Mouse (Mus musculus) cerebellum, adult 2 months (tissue): ENCODE measurements around the gene Dlg4. TPM values are rescaled to one million over a fixed set of nuclear protein-coding genes. Genes with fewer than 3 reads are reported as not detected.
A peak's percentile ranks its signal among the peaks of the same experiment; 100 is the strongest.

Experiments
- DNase-seq, 2 experiments: peaks; one replicate each; pipeline ENCODE4 v3.0.0; 2021
- H3K27ac ChIP-seq: fragments of 200-500 bp; 2 replicates; pipeline ENCODE4 v1.5.1; 2012; ENCODE audit warnings: low read length, control low read depth, inconsistent platforms; ENCODE audit not compliant: insufficient read depth
- H3K27me3 ChIP-seq: fragments of 200-500 bp; 2 replicates; pipeline ENCODE4 v1.6.1; 2012; ENCODE audit warnings: inconsistent platforms, mild to moderate bottlenecking, low read length, moderate library complexity; ENCODE audit not compliant: control insufficient read depth, insufficient read depth
- H3K4me1 ChIP-seq: fragments of 200-500 bp; 2 replicates; pipeline ENCODE4 v1.6.1; 2011; ENCODE audit warnings: low read length; ENCODE audit not compliant: control insufficient read depth, insufficient read depth
- H3K4me3 ChIP-seq: fragments of 200-500 bp; replicated peaks from 2 replicates; pipeline ENCODE3; 2011; ENCODE audit warnings: mild to moderate bottlenecking, low read depth, low read length, control low read depth; ENCODE audit not compliant: insufficient read depth
- CTCF ChIP-seq: fragments of 200-500 bp; IDR thresholded peaks from 2 replicates; pipeline ENCODE4 v1.5.1; 2011; ENCODE audit warnings: low read depth, mild to moderate bottlenecking, control low read depth, low read length, moderate library complexity, borderline replicate concordance; ENCODE audit not compliant: insufficient read depth
- POLR2A ChIP-seq: fragments of 200-500 bp; IDR thresholded peaks from 2 replicates; pipeline ENCODE4 v1.6.1; 2011; ENCODE audit warnings: low read length, control low read depth, borderline replicate concordance; ENCODE audit not compliant: insufficient read depth
- WGBS: fragments of 180-500 bp; shearing (Covaris S2); methylation state at CpG from one replicate; pipeline ENCODE4 v1.1.7; 2018; 5-methylcytosine and 5-hydroxymethylcytosine counted together
- polyA plus RNA-seq: library from polyadenylated mRNA; depleted of rRNA; stranded (reverse); fragments of >200 nt; gene quantifications from 2 replicates; pipeline ENCODE4 v1.2.3, GENCODE M21; 2012

Gene Dlg4
- polyA plus RNA-seq, 1 experiment, result 352 TPM

GRCm38 (mm10) chr11:70019495-70020021, 2.8 kb downstream of the Dlg4 start:
- peak overlapping the region; percentile 34; the same call in 1 of the 2 replicates for H3K27ac ChIP-seq
- peaks cover 13% of the 10 kb centered on the region for H3K4me1 ChIP-seq
- DNase-seq, result no peak
- peak overlapping the region; percentile 98 for H3K4me3 ChIP-seq
- WGBS, result 15% methylated on average over 2 of the region's 2 CpGs
- no peaks in the 10 kb centered on the region for H3K27me3 ChIP-seq
- no peak for TF ChIP-seq POLR2A

DNA sequence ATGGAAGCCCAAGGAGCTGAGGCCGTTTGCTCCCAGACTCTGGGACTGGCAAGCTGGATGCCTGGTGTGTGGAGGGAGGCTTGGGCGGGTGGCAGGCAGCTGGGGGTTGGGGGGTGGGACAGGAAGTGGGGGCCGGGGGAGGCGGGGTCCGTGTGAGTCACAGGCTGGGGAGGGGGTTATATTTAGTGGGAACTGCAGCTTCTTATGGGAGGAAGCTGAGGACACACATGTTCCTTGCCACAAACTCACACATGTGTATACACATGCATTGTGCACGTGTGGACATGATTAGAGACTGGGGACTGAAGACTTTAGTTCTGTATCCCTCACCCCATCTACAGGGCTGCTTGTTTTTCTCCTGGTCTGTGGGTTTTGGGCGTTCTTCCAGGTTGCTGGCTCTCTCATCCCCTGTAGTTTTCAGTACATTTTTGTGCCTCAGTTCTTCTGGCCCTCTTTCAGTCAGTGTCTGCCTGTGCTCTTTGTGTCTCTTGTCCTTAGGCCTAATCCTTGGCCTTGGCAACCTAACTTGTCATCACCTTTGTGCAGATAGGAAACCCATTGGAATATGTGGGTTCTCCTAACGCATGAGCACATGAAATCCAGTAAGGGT, 3.4 kb downstream of the Dlg4 start:
- no peak for TF ChIP-seq CTCF
- TF ChIP-seq POLR2A, result no peak
- Histone ChIP-seq H3K4me3 (peak overlapping the region; percentile 67), H3K4me1 (peaks cover 15% of the 10 kb centered on the region), H3K27me3 (no peaks in the 10 kb centered on the region), H3K27ac (no peak overlapping the region)
- peak in 1 of 2 experiments; percentile 40 for DNase-seq
- WGBS, result 6% methylated on average over 8 of the region's 8 CpGs

DNA sequence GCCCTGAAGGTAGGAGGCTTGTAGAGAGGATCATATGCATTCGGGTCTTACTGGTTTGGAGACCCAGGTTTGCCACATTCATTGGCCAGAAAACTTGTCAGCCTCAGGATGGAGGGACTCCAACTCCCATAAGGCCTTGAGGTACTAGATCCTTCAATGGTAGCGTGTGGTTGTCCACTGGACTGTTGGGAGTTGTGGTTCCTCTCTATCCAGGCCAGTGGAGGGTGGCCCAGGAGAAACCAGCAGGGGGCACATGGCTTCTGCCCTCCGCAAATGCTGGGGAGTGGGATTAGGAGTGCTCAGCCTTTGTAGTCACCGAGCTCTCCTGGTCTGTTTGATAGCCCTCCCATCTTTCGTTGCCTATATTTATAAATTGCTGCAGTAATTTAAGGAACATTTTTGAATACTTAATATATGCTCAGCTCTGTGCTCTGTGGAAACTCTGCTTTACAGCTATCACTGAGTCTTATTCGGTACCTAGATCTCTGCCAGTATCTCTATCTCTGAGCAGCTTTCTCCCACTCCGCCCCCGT, 4.1 kb downstream of the Dlg4 start:
- H3K27me3 ChIP-seq, result no peaks in the 10 kb centered on the region
- no peak overlapping the region for H3K27ac ChIP-seq
- peak overlapping the region; percentile 67 for H3K4me3 ChIP-seq
- WGBS, result 0% methylated on average over 8 of the region's 8 CpGs
- TF ChIP-seq CTCF, result 0 out of 2 replicates have a peak, but pooled peaks have one; percentile 21
- TF ChIP-seq POLR2A, result no peak
- peaks cover 15% of the 10 kb centered on the region for H3K4me1 ChIP-seq
- peak; percentile 77 to 86 for DNase-seq

DNA sequence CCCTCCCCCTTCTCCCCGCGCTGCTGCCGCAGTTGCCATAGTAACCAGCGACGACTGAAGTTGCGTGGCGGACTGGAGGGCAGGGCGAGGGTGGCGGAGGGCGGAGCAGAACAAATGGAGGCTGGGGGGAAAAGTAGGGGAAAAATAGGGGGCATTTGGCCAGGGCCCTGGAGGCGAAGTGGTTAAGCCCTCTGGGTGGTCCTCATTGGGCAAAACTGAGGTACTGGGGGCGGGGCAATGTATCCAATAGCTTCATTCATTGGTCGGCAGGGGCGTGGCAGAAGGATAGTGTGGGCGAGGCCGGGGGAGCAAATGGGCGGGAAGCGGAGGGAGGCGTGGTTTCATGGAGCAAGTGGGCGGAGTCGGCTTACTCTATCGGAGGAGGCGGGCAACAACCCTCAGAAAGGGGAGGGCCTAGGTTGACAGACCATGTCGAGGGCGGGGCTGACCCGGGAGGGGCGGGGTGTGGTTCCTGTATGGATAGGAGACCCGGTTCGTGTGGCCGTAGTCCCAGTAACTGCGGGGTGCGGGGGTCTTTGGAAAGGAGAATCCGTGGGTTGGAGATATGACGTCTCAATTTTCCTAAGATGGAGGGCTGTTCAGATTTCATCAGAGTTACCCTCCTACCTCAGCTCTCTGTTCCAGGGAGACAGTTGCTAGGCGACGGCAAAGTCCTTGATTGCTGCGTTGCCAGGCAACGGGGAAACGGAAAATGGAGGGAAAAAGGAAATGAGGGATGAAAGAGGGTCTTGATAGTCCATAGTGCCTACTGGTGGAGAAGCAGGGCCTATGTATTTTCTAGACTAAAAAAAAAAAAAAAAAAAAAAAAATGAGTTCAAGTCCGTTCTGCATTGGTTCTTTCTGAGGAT, 4.8 kb downstream of the Dlg4 start:
- peaks cover 15% of the 10 kb centered on the region for H3K4me1 ChIP-seq
- H3K27ac ChIP-seq, result no peak overlapping the region
- DNase-seq, result peak; percentile 95
- peak overlapping the region; percentile 67 for H3K4me3 ChIP-seq
- H3K27me3 ChIP-seq, result no peaks in the 10 kb centered on the region
- under 1% methylated on average over 40 of the region's 40 CpGs for WGBS
- TF ChIP-seq POLR2A (no peak), CTCF (no peak)

DNA sequence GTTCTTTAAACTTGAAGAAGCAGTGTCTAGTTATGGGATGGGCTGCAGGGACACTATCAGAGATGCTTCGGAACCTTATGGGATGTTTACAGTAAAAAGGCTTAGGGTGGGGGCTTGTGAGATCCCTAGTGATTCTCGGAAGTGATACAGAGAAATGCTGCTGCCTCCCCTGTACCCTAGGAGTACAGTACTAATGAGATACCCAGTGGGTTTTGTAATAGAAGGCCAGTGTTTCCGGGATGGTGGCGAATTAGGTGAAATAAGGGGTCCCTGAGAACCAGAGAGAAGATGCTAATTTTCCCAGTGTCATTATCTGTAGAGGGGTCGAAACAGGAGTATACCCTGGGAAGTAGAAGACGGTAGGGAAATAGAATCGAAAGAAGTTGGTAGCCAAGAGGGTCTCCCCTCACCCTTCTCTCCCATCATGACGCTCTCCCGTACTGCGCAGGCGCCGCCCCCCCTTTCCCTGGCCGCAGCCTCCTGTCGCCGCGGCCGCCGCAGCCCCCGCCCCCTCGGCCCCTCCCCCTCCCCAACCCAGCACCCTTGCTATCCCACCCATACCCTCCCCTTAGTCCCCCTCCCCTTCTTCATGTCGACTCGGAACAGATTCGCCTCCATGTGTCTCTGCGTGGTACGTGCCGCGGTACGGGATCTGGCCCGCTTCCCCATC, 6.9 kb downstream of the Dlg4 start:
- Histone ChIP-seq H3K4me1 (peaks cover 14% of the 10 kb centered on the region; the same call in 1 of the 2 replicates), H3K27ac (no peak overlapping the region), H3K27me3 (no peaks in the 10 kb centered on the region), H3K4me3 (peak overlapping the region; percentile 51)
- no peak for DNase-seq
- TF ChIP-seq POLR2A (no peak), CTCF (no peak)
- WGBS, result 7% methylated on average over 24 of the region's 29 CpGs

- no peak for DNase-seq
- peak overlapping the region; percentile 51 for H3K4me3 ChIP-seq
- H3K27ac ChIP-seq, result peak overlapping the region; percentile 25; the same call in 1 of the 2 replicates
- H3K27me3 ChIP-seq, result no peaks in the 10 kb centered on the region
- 11% methylated on average over 6 of the region's 6 CpGs for WGBS
- TF ChIP-seq CTCF (no peak), POLR2A (no peak)
- peaks cover 14% of the 10 kb centered on the region; the same call in 1 of the 2 replicates for H3K4me1 ChIP-seq
These were observed 7.4 kb downstream of the Dlg4 start for GRCm38 (mm10) chr11:70024151-70024514.

- Histone ChIP-seq H3K27me3 (no peaks in the 10 kb centered on the region), H3K27ac (peak overlapping the region; percentile 78), H3K4me1 (peaks cover 19% of the 10 kb centered on the region; the same call in 1 of the 2 replicates), H3K4me3 (peak overlapping the region; percentile 56)
- TF ChIP-seq CTCF (no peak), POLR2A (no peak)
- WGBS, result 4% methylated on average over 19 of the region's 19 CpGs
- DNase-seq, result peak; percentile 45 to 53
These were observed 9.9 kb downstream of the Dlg4 start for GRCm38 (mm10) chr11:70026689-70027088.
